Mouse (Mus musculus) bone marrow, adult 2 months (tissue): ENCODE measurements around the gene Ptgs2. TPM values are rescaled to one million over a fixed set of nuclear protein-coding genes. Genes with fewer than 3 reads are reported as not detected.

ENCODE experiments used
- H3K27ac ChIP-seq: fragments of 200-500 bp; 2 replicates; pipeline ENCODE4 v1.5.1; 2012; ENCODE audit warnings: low read depth, mild to moderate bottlenecking, control low read depth, inconsistent platforms, low read length; ENCODE audit not compliant: control insufficient read depth, poor library complexity, insufficient read depth
- H3K4me1 ChIP-seq: fragments of 200-500 bp; 2 replicates; pipeline ENCODE4 v1.6.1; 2011; ENCODE audit warnings: low read length; ENCODE audit not compliant: control insufficient read depth, insufficient read depth
- H3K4me3 ChIP-seq: fragments of 200-500 bp; replicated peaks from 2 replicates; pipeline ENCODE3; 2011; ENCODE audit warnings: mild to moderate bottlenecking, low read depth, low read length, control low read depth; ENCODE audit not compliant: control insufficient read depth
- CTCF ChIP-seq: fragments of 200-500 bp; IDR thresholded peaks from 2 replicates; pipeline ENCODE4 v1.5.1; 2011; ENCODE audit warnings: low read length, control low read depth; ENCODE audit not compliant: control insufficient read depth, insufficient read depth
- POLR2A ChIP-seq: fragments of 200-500 bp; IDR thresholded peaks from 2 replicates; pipeline ENCODE4 v1.6.1; 2011; ENCODE audit warnings: low read depth, mild to moderate bottlenecking, control low read depth, low read length, borderline replicate concordance; ENCODE audit not compliant: control insufficient read depth
- WGBS: fragments of 180-500 bp; shearing (Covaris S2); methylation state at CpG from one replicate; pipeline ENCODE4 v1.1.7; 2018; 5-methylcytosine and 5-hydroxymethylcytosine counted together
- polyA plus RNA-seq: library from polyadenylated mRNA; stranded (reverse); fragments of >200 nt; gene quantifications from 2 replicates; pipeline ENCODE4 v1.2.4, GENCODE M21; 2011; ENCODE audit warnings: low replicate concordance; ENCODE audit not compliant: missing spikeins, insufficient read depth, insufficient read length

Ptgs2 gene
- 2.5 TPM in 1 of 2 replicates, not detected in the other for polyA plus RNA-seq

DNA sequence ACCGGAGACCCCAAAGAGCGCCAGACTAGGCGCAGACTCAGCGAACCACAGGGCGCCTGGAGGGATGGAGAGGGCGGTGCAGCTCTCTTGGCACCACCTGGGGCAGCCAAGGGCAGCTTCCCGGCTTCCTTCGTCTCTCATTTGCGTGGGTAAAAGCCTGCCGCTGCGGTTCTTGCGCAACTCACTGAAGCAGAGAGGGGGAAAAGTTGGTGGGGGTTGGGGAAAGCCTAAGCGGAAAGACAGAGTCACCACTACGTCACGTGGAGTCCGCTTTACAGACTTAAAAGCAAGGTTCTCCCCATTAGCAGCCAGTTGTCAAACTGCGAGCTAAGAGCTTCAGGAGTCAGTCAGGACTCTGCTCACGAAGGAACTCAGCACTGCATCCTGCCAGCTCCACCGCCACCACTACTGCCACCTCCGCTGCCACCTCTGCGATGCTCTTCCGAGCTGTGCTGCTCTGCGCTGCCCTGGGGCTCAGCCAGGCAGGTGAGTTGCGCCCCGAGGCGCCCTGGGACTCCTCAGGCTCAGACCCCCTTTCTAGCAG is at the start of gene Ptgs2:
Gene Ptgs2, plus strand, starts transcription at position 242 of the 544 bp plus-strand sequence.
- Histone ChIP-seq H3K4me1 (no peaks in the 10 kb centered on the region), H3K27ac (peak within 1 kb of the TSS; percentile 19; the same call in 1 of the 2 replicates), H3K4me3 (peak within 1 kb of the TSS; percentile 49)
- TF ChIP-seq POLR2A (no peak), CTCF (no peak)
- 2% methylated on average over 26 of the region's 26 CpGs for WGBS

DNA sequence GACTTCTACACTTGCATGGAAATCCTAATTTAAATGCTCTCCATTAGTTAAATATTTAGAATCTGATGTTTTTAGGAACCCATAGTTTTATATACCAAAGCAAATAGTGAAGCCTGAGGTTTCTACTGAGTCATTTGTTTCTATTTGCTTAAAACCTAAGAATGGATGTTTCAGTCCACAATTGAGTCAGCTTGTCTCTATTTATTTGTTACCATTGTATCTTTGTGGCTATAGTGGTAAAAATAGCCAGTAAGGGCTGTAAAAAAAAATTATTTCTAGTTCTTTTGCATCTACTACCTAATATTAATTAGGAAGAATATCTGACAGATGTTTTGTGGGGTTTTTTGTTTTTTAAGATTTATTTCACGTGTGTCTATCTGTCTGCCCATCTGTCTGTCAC is 49.6 kb upstream of the Ptgs2 start:
- H3K27ac ChIP-seq: no peak overlapping the region
- 68% methylated on average over 1 of the region's 1 CpGs for WGBS
- no peaks in the 10 kb centered on the region for H3K4me1 ChIP-seq
- no peak for TF ChIP-seq CTCF
- H3K4me3 ChIP-seq: no peak overlapping the region

DNA sequence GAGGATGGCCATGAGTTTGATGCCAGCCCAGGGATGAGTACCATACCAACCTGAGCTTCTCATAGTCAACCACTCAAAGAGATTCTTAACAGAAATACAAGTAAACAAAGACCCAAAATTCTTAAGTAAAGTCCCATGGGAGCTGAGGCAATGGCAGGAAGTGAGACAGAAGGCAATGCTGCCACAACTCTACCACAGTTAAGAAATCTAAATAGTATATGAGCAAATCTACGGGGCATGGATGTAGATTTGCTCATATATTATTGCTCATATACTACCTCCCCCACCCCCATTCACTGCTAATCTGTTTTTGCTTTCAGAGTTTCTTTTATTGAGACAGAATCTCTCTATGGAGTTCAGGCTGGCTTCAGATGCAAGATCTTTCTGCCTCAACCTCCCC is 34.1 kb upstream of the Ptgs2 start:
- H3K4me3 ChIP-seq: no peak overlapping the region
- H3K27ac ChIP-seq: no peak overlapping the region
- 42% methylated on average over 1 of the region's 1 CpGs for WGBS
- TF ChIP-seq POLR2A (no peak), CTCF (no peak)
- no peaks in the 10 kb centered on the region; the same call in 1 of the 2 replicates for H3K4me1 ChIP-seq

DNA sequence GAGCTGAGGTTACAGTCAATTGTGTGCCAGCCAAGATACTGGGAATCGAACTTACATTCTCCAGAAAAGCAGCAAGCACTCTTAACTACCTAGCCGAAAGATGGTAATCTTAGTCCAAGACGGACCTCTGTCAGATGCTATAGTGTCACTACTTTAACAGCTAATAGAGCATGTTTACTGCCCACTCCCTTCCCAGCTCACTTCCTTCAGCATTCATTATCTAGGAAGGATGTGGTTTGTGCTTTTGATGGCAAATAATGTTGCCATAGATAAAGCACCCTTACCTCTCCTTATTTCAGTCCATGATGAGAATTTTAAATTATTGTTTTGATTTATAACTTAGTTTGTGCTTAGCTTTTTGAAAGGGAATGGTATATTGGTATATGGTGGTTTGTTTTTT is 27.0 kb upstream of the Ptgs2 start:
- H3K4me1 ChIP-seq: no peaks in the 10 kb centered on the region
- H3K4me3 ChIP-seq: no peak overlapping the region
- TF ChIP-seq CTCF (no peak), POLR2A (no peak)
- no peak overlapping the region for H3K27ac ChIP-seq
- 69% methylated on average over 3 of the region's 3 CpGs for WGBS

DNA sequence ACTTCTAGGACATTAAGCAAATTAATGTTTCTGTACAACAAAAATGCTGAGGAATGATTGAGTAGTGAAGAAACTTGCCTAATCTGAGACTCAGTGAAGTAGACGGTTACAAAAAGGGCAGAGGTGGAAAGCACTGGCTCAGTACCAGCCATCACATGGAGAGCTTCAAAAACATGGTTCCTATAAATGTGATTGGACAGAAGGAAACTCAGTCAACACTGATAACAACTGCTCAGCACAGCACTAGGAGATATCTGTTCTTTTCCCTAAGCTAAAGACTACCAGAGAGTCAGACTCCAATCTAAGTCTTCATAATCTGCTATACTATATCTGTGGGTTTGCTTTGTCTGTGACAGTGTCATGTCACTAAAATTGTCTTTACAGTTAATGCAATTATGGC is 25.2 kb upstream of the Ptgs2 start:
- H3K4me3 ChIP-seq: no peak overlapping the region
- WGBS: 71% methylated on average over 1 of the region's 1 CpGs
- H3K27ac ChIP-seq: no peak overlapping the region
- H3K4me1 ChIP-seq: no peaks in the 10 kb centered on the region
- TF ChIP-seq POLR2A: no peak
- TF ChIP-seq CTCF: no peak

DNA sequence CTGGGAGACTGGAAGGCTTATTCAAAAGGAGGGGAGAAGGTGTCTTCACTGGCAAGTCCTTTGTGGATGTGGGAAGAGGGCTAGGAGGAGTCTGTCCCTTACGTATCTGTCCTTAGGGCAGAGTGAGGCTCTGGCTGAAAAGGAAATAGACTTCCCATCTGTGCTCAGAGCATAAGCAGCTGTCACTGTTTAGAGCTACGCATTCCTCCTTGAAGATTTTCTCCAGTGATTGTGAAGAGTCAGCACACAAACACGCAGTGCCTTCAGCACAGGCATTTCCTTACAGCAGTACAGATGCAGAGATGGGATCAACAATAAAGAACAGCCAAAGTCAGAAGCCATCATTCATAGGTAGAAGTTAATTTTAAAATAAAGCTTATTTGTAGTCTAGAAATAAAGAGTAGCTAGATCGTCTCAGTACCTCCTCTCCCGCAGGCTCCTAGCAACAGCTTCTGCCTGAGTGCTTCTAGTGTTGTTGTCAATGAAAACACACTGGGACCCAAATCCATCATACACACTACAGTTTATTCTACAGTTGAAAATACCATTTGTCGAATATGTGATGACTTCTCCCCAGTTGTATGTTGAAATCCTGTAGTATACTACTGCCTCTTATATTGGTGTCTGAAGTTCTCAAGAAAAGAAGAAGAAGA is 10.7 kb upstream of the Ptgs2 start:
- no peak overlapping the region for H3K4me3 ChIP-seq
- H3K4me1 ChIP-seq: no peaks in the 10 kb centered on the region
- H3K27ac ChIP-seq: no peak overlapping the region
- WGBS: 81% methylated on average over 6 of the region's 6 CpGs
- no peak for TF ChIP-seq POLR2A
- TF ChIP-seq CTCF: no peak

DNA sequence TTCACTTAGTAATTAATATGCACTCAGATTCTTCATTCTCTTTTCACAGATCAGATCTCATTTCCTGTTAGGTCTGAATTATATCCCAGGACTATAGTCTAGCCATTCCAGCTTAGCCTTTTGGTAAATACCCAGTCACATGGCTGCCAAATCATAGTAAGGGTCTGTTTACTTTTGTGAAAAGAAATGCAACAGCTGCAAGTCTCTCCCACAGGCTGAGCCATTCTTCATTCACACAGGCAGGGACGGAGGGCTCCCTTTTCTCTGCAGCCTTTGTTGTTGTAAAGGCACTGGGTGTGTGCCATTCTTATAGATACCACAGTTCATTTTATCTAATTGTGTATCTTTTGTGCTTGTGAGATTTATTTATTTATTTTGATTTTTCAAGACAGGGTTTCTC is 9.6 kb upstream of the Ptgs2 start:
- no peak for TF ChIP-seq CTCF
- no peak for TF ChIP-seq POLR2A
- Histone ChIP-seq H3K4me3 (no peak overlapping the region), H3K27ac (no peak overlapping the region), H3K4me1 (no peaks in the 10 kb centered on the region)
- WGBS: 80% methylated on average over 1 of the region's 1 CpGs

DNA sequence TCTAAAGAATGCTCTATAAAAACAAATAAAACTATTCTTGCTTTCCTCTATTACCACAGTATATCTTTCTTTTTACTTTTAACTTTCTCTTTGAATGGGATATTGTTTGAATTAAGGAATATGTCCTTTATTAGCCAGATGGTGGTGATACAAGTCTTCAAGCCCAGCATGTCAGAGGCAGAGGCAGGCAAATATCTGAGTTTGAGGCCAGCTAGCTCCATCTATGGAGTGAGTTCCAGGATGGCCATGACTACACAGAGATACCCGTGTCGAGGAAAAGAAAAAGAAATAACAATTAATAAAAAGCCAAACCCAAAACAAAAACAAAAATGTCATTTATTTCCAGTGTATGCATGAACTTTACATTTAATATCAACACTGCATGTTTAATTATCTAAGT is 2.8 kb upstream of the Ptgs2 start:
- Histone ChIP-seq H3K4me1 (no peaks in the 10 kb centered on the region), H3K27ac (no peak overlapping the region), H3K4me3 (no peak overlapping the region)
- TF ChIP-seq POLR2A: no peak
- TF ChIP-seq CTCF: no peak
- WGBS: 78% methylated on average over 2 of the region's 2 CpGs

DNA sequence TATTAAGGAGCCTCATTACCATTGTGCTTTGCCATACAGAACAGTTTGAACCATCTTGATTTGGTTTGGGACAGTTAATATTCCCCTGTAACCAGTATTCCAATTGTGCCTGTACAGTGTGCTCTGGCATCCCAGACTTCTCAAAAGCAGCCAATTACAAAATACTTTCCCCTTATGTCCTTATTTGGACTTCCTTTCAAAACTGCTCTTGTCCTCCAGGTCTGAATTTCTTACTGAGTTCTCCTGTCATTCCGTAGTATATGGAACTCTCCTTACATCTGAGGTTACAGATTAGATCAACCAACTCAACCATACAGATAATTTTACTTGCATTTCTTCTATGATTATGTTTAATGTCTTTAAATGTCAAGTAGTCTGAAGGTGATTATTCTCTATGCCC is 2.1 kb upstream of the Ptgs2 start:
- no peak overlapping the region for H3K27ac ChIP-seq
- H3K4me1 ChIP-seq: no peaks in the 10 kb centered on the region
- no peak overlapping the region for H3K4me3 ChIP-seq
- TF ChIP-seq CTCF: no peak
- TF ChIP-seq POLR2A: no peak
- 55% methylated on average over 1 of the region's 1 CpGs for WGBS
